Mouse (Mus musculus): Measurements from ENCODE around the gene Llgl2.
A peak's percentile ranks its signal among the peaks of the same experiment; 100 is the strongest.

The Llgl2 gene

DNA sequence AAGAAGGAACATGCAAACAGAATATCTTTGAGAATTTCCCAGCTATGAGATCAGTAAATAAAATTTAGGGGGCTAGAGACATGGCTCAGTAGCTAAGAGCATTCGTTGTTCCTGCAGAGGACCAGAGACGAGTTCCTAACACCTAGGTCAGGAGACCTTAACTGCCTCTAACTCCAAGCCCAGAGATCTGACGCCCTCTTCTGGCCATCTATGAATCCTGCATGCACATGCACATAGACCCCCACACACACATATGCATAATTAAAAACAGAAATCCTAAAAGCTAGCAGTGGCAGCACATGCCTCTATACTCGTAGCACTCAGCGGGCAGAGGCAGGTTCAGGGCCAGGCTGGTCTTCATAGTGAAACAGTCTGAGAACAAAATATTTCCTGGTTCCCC lies 52.6 kb downstream of the Llgl2 start:
- DNase-seq (ENCODE audit: low spot score in 2 of 2), result no peak

DNA sequence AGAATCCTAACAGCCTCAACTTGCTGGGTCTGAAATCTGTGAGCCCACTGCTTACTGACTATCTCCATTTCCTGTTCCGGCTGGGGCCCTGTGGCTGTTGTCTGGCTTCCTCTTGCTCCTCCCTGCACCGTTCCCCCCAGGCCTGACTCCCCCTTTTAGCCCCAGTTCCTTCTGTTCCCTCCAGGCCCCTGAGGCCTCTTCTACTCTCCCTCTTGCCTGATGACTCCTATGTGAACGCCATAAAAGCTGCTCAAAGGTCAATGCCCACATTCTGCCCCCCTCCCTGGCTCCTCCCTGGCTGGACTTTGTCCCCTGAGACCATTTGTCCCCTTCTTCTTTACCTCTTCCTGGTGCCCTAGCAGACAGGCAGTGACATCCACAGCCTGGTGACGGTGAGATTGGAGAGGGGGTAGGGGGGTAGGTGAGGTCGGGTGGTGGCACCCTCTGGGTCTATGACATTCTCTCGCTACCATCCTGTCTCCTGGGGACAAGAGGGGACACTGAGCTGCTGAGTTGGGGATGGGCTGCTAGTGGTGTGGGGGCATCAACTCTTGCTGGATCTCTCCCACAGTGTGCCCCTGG lies 53.4 kb downstream of the Llgl2 start:
- DNase-seq (ENCODE audit: low spot score in 2 of 2), result no peak

- DNase-seq (ENCODE audit: low spot score in 2 of 2), result no peak
These were observed 54.2 kb downstream of the Llgl2 start for GRCm38 (mm10) chr11:115878071-115878470.

DNA sequence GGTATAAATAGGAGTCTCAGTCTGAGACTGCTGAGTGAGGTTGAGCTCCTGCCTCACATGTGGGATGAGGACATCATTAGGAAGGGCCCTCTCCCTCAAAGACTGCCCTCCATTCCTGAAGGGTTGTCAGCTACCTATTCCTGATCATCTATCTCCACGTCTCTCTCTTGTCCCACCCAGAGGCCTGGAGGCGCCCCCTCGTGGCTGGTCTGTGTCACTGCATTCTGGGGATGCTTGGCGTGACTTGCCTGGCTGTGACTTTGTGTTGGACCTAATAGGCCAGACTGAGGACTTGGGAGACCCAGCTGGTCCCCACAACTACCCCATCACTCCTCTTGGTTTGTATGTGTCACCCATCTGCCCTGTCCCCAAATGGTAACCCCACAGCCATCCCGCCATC lies 57.2 kb downstream of the Llgl2 start:
- no peak for DNase-seq (ENCODE audit: low spot score in 2 of 2)

DNA sequence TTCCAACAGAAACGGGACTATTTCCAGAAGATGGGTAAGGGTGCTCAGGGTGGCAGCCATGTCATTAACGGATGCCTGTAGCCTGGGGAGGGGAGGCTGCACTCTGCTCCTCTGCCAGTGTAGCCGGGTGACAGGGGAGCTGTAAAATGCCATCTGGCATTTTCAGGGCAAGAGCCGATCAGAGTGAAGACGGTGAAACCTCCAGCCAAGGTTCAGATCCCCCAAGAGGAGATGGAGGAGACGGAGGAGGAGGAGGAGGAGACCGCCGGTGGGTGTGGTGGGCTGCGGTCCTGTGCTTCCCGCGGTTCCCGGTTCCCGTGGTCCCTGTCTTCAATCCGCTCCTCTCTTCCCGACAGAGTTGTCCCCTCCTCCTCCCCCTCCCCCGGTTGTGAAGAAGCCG lies 59.4 kb downstream of the Llgl2 start:
- DNase-seq (ENCODE audit: low spot score in 2 of 2), result no peak

DNA sequence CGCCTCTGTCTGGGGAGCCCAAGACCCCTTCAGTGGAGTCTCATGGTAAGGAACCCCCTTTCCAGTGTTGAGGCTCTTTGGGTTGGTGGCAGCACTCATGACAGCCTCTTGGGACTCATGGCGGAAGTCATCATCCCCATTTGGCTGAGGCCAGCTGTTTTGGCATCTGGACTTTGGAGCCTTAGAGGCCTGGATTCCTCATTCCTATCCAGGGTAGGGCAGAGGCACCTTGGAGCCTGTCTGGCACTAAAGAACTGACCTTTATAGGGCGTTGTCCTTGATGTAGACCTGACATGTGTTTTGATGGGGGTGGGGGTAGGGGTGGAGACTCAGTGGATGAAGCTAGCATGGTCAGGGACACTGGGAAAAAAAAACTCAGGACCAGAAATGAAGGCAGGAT lies 60.5 kb downstream of the Llgl2 start:
- DNase-seq (ENCODE audit: low spot score in 2 of 2), result no peak

GRCm38 (mm10) chr11:115885281-115885680 lies 61.4 kb downstream of the Llgl2 start:
- no peak for DNase-seq (ENCODE audit: low spot score in 2 of 2)

GRCm38 (mm10) chr11:115886446-115886845 lies 62.6 kb downstream of the Llgl2 start:
- DNase-seq (ENCODE audit: low spot score in 2 of 2), result no peak

DNA sequence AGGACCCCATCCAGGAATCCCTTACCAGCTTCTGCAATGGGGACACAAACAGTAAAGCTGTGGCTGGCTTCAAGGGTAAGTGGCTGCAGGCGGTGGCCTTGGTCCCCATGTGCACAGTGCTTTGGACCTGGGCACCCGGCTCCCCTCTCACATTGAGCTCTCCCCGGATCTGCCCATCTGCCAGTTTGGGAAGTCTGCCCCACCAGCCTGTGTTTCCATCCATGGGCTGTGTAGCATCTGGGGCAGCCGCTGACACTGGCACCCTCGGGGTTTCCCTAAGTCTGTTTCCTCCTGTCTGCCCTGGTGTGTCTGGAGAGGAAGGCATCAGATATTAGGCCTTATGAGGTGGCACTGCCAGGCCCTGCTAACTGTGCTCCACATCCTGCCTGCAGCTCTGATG lies 64.2 kb downstream of the Llgl2 start:
- DNase-seq (ENCODE audit: low spot score in 2 of 2), result no peak

- no peak for DNase-seq (ENCODE audit: low spot score in 2 of 2)
These were observed 65.3 kb downstream of the Llgl2 start for GRCm38 (mm10) chr11:115889159-115889558.

GRCm38 (mm10) chr11:115892213-115892612 lies 68.4 kb downstream of the Llgl2 start:
- no peak for DNase-seq (ENCODE audit: low spot score in 2 of 2)

DNA sequence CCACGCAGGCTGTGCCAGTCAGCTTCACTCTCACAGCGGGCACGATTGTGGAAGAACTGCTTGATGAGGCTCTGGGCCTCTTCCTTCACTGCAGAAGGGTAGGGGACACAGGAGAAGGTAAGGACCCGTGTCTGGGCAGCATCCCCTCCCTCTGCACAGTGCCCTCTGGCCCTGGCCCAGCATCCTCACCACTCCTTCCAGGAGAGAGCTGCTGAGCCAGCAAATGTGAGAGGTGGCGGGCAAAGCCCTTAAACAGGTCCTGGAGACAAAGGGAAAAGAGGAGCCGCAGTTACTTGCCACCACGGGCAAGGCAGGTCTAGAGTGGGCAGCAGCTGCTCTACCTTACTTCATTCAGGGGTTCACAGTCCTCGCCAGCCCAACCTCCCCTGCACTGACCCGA lies 69.2 kb downstream of the Llgl2 start:
- no peak for DNase-seq (ENCODE audit: low spot score in 2 of 2)

- no peak for DNase-seq (ENCODE audit: low spot score in 2 of 2)
These were observed 71.1 kb downstream of the Llgl2 start for GRCm38 (mm10) chr11:115894755-115895520.

GRCm38 (mm10) chr11:115898446-115898845 lies 74.6 kb downstream of the Llgl2 start:
- DNase-seq (ENCODE audit: low spot score in 2 of 2), result no peak

- peak; percentile 64 to 79 for DNase-seq (ENCODE audit: low spot score in 2 of 2)
These were observed 75.0 kb downstream of the Llgl2 start for GRCm38 (mm10) chr11:115898886-115899285.

DNA sequence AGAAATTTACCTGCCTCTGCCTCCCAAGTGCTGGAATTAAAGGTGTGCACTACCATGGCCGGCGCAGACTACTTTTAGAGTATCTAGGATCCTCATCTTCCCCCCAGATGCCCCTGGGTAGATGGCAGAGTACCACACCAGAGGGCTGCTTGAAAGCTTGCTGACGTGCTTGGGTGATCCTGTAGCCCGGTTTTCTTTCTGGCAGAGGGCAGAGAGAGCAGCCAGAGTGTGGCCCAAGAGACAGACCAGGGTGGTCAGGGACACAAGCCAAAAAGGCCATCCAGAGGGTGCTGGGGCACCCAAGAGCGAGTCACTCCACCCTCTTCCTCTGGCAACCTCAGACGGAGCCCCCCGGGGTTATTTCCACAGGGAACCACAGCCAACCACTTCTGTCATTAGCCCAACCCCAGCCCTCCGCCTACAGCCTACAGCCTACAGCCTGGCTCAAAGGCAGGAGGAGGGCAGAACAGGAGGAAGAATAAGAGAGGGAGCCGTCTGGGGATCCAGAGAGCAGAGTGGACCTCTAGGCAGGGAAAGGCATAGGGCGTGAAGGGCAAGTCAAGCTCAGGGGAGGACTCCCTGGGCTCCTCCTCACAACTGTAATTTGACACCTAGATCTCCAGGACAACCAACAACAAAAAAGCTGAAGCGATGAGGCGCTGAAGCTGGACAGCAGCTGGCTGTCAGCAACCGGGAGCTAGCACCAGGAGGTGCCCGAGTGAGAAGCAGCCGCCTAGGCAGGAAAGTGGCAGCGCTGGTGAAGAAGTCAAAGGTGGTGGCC lies 75.8 kb downstream of the Llgl2 start, which contains the start of gene Smim5:
TSS of gene Smim5 (plus strand) at position 481 of the 781 bp plus-strand sequence.
- no peak for DNase-seq (ENCODE audit: low spot score in 2 of 2)

DNA sequence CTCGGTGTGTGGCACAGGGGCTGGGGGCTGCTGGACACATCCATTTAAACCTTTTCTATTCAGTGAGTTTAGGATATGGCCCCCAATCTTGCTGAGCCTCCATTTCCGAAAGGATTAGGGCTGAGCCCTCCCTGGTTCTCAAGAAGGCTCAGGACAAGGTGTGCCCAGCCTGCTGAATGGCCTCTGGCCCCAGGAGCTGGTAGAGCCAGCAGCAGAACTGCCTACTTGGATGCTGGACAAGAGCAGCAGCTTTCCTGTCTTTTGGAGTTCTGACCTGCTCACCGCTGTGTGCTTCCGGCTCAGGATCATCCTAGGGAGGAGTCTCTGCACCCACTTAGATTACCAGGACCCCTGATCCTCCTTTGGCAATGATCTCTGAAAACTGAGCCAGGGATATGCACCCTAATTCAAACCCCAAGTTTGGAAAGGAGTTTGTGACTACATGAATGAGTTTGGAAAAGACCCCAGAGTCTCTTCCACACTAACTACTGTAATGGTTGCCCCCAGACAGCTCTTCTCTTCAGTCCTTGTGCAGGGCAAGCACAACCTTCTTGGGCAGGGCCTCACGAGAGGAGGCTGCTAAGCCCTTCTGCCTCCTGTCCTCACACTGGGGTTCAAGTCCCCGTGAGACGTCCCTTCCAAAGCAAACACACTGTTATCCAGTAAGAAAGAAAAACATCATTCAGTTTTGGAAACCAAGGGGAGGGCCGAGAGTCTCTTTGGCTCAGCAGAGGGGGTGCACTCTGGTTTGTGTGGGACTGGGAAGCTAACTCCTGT lies 76.9 kb downstream of the Llgl2 start:
- no peak for DNase-seq (ENCODE audit: low spot score in 2 of 2)

DNA sequence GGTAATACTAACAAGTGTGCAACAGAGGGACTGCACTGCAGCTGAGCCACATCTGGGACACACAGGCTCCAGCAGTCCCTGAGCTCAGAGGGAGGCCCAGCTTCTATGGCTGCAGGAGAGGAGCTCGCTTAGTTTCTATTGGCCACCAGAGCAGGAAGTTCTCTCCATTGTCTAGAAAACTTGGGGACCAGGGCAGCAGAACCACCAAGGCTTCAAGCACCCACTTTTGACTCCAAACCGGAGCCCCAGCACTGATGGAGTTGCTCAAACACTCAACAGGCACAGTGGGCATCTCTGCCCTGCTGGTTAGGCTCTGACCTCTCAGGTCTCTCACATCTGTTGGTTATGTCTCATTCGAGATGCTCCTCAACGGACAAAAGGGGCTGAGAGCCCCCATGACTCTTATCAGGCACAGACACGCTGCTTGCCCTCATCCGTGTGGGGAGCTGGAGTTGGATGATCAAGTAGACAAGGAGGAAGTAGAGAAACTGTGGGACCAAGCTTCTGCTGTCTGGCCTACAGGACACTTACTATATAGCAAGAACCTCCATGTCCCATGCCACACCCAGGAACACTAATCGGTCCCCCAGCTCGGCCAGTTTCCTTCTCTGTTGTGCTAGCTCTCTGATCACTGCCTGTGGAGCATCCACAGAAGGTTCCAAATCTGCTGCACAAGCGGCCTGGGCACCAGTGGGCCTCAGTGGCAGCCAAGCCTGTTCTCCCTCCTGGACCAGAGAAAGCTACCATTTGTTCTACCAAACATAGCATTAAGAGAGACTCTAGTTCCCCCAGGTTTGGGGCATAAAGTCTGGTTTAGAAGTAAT lies 77.7 kb downstream of the Llgl2 start:
- DNase-seq (ENCODE audit: low spot score in 2 of 2), result no peak

DNA sequence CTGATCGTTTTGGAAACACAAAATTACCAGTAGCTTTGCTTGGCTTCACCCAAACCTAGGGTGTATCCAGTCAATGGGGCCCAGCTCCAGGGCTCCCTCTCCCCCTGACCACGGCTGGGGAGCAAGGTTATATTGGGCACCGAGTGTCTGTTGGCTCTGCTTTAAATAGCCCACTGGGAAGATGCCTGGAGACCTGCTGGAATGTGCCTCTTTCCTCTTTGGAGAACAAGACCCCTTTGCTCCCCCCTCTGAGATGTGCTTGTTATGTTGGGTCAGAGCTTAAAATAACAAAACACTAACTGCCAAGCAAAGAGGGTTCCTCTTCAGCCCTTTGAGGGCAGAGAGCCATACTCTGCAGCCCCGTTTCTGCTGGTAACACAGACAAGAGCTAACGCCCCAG lies 78.3 kb downstream of the Llgl2 start:
- DNase-seq (ENCODE audit: low spot score in 2 of 2), result no peak

DNA sequence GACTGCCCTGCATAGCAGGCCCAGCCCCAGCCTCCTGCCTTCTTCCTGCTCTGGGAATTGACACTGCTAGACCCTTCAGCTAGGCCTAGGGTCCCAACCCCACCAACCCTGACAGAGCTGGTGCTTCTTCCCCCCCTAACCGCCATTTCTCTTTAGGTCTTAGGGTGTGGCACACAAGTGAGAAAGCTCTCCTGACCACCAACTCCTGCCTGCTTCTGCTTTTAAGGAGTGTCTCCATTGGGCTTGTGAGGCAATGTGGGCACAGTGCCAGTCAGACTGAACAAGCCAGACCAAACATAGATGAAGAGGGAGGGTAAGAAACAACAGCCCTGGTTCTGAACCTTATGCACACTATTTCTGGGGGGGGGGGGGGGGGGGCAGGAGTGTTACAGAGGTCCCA lies 79.0 kb downstream of the Llgl2 start:
- peak; percentile 49 to 53 for DNase-seq (ENCODE audit: low spot score in 2 of 2)

All from right cerebral cortex, postnatal 10 days (tissue).